In the genomic region with DNA sequence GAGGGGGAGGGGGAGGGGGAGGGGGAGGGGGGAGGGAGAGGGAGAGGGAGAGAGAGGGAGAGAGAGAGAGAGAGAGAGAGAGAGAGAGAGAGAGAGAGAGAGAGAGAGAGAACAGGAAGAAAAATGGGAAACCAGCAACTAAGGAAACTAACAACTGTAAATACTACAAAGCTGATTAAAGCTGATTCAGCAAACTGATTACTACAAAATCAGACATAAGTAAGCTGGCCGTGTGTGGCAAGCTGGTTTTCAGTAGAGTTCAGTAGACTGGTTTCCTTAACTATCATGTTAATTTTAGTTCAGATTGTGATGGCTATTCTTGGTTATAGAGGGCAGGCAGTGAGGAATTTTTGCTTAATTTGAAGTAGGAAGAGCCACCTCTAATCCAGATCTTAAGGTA, we compare ENCODE assay signal across 29 mouse cellular contexts. TPM values are rescaled to one million over a fixed set of nuclear protein-coding genes. Genes with fewer than 3 reads are reported as not detected.
"Had no signal": no experiment of that assay in that cellular context is flagged by ENCODE, and none has a peak within 500 bp of the region (broad histone marks: within the 10 kb centered on the region; RNA-seq: fewer than 3 reads in every experiment).

No protein-coding gene starts in this region.

- DNase-seq: left cerebral cortex, postnatal 4 days; liver; liver, embryonic 13.5 days; liver, postnatal 0 days; lung, adult 2 months; lung, embryonic 14.5 days; lung, postnatal 10 days; lung, postnatal 14 days; midbrain, embryonic 14.5 days had no signal

- H3K4me3 ChIP-seq: limb, embryonic 10.5 days; limb, embryonic 12.5 days; limb, embryonic 13.5 days; limb, embryonic 15.5 days; liver, embryonic 12.5 days; liver, embryonic 13.5 days; liver, embryonic 15.5 days; lung, embryonic 15.5 days; megakaryocyte, embryonic 14.5 days; midbrain, embryonic 10.5 days; midbrain, embryonic 12.5 days; midbrain, embryonic 13.5 days; midbrain, embryonic 15.5 days; myocyte; neural tube, embryonic 12.5 days had no signal

- H3K4me2 ChIP-seq: limb, embryonic 12.5 days; limb, embryonic 13.5 days; limb, embryonic 15.5 days; liver, embryonic 11.5 days; liver, embryonic 12.5 days; liver, embryonic 13.5 days; liver, embryonic 15.5 days; lung, embryonic 14.5 days; lung, embryonic 15.5 days; midbrain, embryonic 11.5 days; midbrain, embryonic 12.5 days; midbrain, embryonic 13.5 days; midbrain, embryonic 15.5 days; neural tube, embryonic 12.5 days had no signal

- H3K9me3 ChIP-seq: limb, embryonic 10.5 days; limb, embryonic 12.5 days; limb, embryonic 13.5 days; limb, embryonic 15.5 days; liver, embryonic 12.5 days; liver, embryonic 13.5 days; liver, embryonic 15.5 days; lung, embryonic 15.5 days; megakaryocyte, embryonic 14.5 days; midbrain, embryonic 10.5 days; midbrain, embryonic 12.5 days; midbrain, embryonic 13.5 days; midbrain, embryonic 15.5 days; neural tube, embryonic 12.5 days had no signal

- H3K9ac ChIP-seq: limb, embryonic 12.5 days; limb, embryonic 13.5 days; limb, embryonic 15.5 days; liver, embryonic 12.5 days; liver, embryonic 13.5 days; liver, embryonic 14.5 days; liver, embryonic 15.5 days; liver, postnatal 0 days; lung, embryonic 14.5 days; lung, embryonic 15.5 days; midbrain, embryonic 12.5 days; midbrain, embryonic 13.5 days; midbrain, embryonic 15.5 days; neural tube, embryonic 12.5 days had no signal

- H3K36me3 ChIP-seq: limb, embryonic 13.5 days; liver, embryonic 12.5 days; liver, embryonic 13.5 days; liver, embryonic 15.5 days; lung, embryonic 15.5 days; midbrain, embryonic 10.5 days; midbrain, embryonic 12.5 days; midbrain, embryonic 13.5 days; midbrain, embryonic 15.5 days; neural tube, embryonic 12.5 days had no signal

- H3K27me3 ChIP-seq: limb, embryonic 12.5 days; limb, embryonic 13.5 days; limb, embryonic 15.5 days; liver, embryonic 12.5 days; liver, embryonic 13.5 days; liver, embryonic 15.5 days; lung, embryonic 15.5 days; megakaryocyte, embryonic 14.5 days; midbrain, embryonic 12.5 days; midbrain, embryonic 13.5 days; midbrain, embryonic 15.5 days; neural tube, embryonic 12.5 days had no signal

- H3K4me1 ChIP-seq: limb, embryonic 15.5 days; liver, embryonic 12.5 days; liver, embryonic 13.5 days; liver, embryonic 15.5 days; lung, embryonic 15.5 days; megakaryocyte, embryonic 14.5 days; midbrain, embryonic 10.5 days; midbrain, embryonic 12.5 days; midbrain, embryonic 13.5 days; midbrain, embryonic 15.5 days; neural tube, embryonic 12.5 days had no signal

- H3K27ac ChIP-seq: limb, embryonic 10.5 days; limb, embryonic 12.5 days; limb, embryonic 13.5 days; limb, embryonic 15.5 days; liver, embryonic 12.5 days; liver, embryonic 13.5 days; liver, embryonic 14.5 days; liver, embryonic 15.5 days; lung, embryonic 15.5 days; macrophage; midbrain, embryonic 10.5 days; midbrain, embryonic 12.5 days; midbrain, embryonic 13.5 days; midbrain, embryonic 15.5 days; neural tube, embryonic 12.5 days had no signal

RNA-seq across cellular contexts. Expression of a gene that starts 23.2 kb away (rescaled TPM):
- total RNA-seq: megakaryocyte-erythroid progenitor cell, adult 5-6 weeks; monocyte, adult 5-6 weeks had no signal
- polyA plus RNA-seq: macrophage had no signal
